Mouse (Mus musculus) midbrain, postnatal 0 days (tissue): ENCODE data around the gene Inppl1. TPM values are rescaled to one million over a fixed set of nuclear protein-coding genes. Genes with fewer than 3 reads are reported as not detected.

Source experiments
- ATAC-seq: fragments of 200-750 bp; cut with Nextera tagmentation; 2 replicates; pipeline ENCODE4 v1.8.0; 2017; ENCODE audit warnings: moderate number of reproducible peaks, mild to moderate bottlenecking, moderate TSS enrichment, moderate library complexity; ENCODE audit not compliant: low FRiP score
- DNase-seq: peaks from one replicate; pipeline ENCODE4 v3.0.0-alpha.2; 2015; ENCODE audit warnings: low spot score
- H3K27ac ChIP-seq: fragments of 300-500 bp; sonication (generic); 2 replicates; pipeline ENCODE4 v1.5.1; 2014; ENCODE audit warnings: low read depth, mild to moderate bottlenecking, low read length, mixed read lengths
- H3K27me3 ChIP-seq: fragments of 300-500 bp; sonication (generic); 2 replicates; pipeline ENCODE4 v1.6.1; 2014; ENCODE audit warnings: low read length, control low read depth, mixed read lengths; ENCODE audit not compliant: insufficient read depth
- H3K36me3 ChIP-seq: fragments of 300-500 bp; sonication (generic); 2 replicates; pipeline ENCODE4 v1.6.1; 2014; ENCODE audit warnings: low read length, control low read depth, mixed read lengths; ENCODE audit not compliant: insufficient read depth
- H3K4me1 ChIP-seq: fragments of 300-500 bp; sonication (generic); 2 replicates; pipeline ENCODE4 v1.6.1; 2014; ENCODE audit warnings: mild to moderate bottlenecking, control low read depth, antibody characterized with exemption, low read length, mixed read lengths; ENCODE audit not compliant: insufficient read depth
- H3K4me2 ChIP-seq: fragments of 300-500 bp; sonication (generic); 2 replicates; pipeline ENCODE4 v1.6.1; 2014; ENCODE audit warnings: low read depth, mild to moderate bottlenecking, low read length, mixed read lengths; ENCODE audit not compliant: poor library complexity, severe bottlenecking
- H3K4me3 ChIP-seq: fragments of 300-500 bp; sonication (generic); 2 replicates; pipeline ENCODE4 v1.5.1; 2014; ENCODE audit warnings: low read depth, mild to moderate bottlenecking, low read length, moderate library complexity
- H3K9ac ChIP-seq: fragments of 300-500 bp; sonication (generic); replicated peaks from 2 replicates; pipeline ENCODE4 v1.6.1; 2014; ENCODE audit warnings: mild to moderate bottlenecking, low read length, moderate library complexity, mixed read lengths; ENCODE audit not compliant: poor library complexity, severe bottlenecking
- H3K9me3 ChIP-seq: fragments of 300-500 bp; sonication (generic); 2 replicates; pipeline ENCODE4 v1.6.1; 2016; ENCODE audit warnings: low read length, control low read depth
- CTCF ChIP-seq: IDR thresholded peaks from 2 replicates; pipeline ENCODE4 v1.5.1; 2016; ENCODE audit warnings: antibody characterized with exemption, mild to moderate bottlenecking
- WGBS: fragments of 180-500 bp; shearing (Covaris S2); extraction: QIAGEN DNeasy Blood & Tissue Kit; methylation state at CpG from one replicate; pipeline ENCODE4 v1.1.7; 2014; 5-methylcytosine and 5-hydroxymethylcytosine counted together
- polyA plus RNA-seq: library from polyadenylated mRNA; unstranded; fragments of >200 nt; fragmentation: Nextera tagmentation; extraction: Ambion mirVana; gene quantifications from 2 replicates; pipeline ENCODE4 v1.2.1, GENCODE M21; 2015
- total RNA-seq: library from RNA; depleted of rRNA; stranded (reverse); fragments of >200 nt; gene quantifications from 2 replicates; pipeline ENCODE4 v1.2.3, GENCODE M21; 2014; rRNA removed

Gene Inppl1
- total RNA-seq (16.8 and 21.2 TPM in 2 replicates), polyA plus RNA-seq (5.7 and 8.0 TPM in 2 replicates)

- Histone ChIP-seq H3K9ac (peak within 1 kb of the TSS; percentile 50), H3K27ac (peak within 1 kb of the TSS; percentile 47), H3K36me3 (no peaks in the 10 kb centered on the region), H3K4me1 (peaks cover 7% of the 10 kb centered on the region; the same call in 1 of the 2 replicates), H3K4me2 (peak within 1 kb of the TSS; percentile 100), H3K27me3 (peaks cover 11% of the 10 kb centered on the region; the same call in 1 of the 2 replicates), H3K4me3 (peak within 1 kb of the TSS; percentile 63), H3K9me3 (no peaks in the 10 kb centered on the region)
- ATAC-seq (peak; percentile 58), DNase-seq (peak; percentile 80)
- TF ChIP-seq CTCF, result peak; percentile 46
- WGBS, result under 1% methylated on average over 62 of the region's 64 CpGs
Observed at GRCm38 (mm10) chr7:101837606-101838471, at the start of gene Inppl1. Gene Inppl1 (minus strand): TSS chr7:101838229.

- H3K9ac ChIP-seq, result no peak overlapping the region
- no peak overlapping the region for H3K27ac ChIP-seq
- ATAC-seq, result no peak
- no peak for TF ChIP-seq CTCF
- no peaks in the 10 kb centered on the region for H3K27me3 ChIP-seq
- no peak overlapping the region for H3K4me2 ChIP-seq
- H3K36me3 ChIP-seq, result no peaks in the 10 kb centered on the region
- no peaks in the 10 kb centered on the region for H3K9me3 ChIP-seq
- no peak overlapping the region for H3K4me3 ChIP-seq
- 89% methylated on average over 6 of the region's 6 CpGs for WGBS
- no peak for DNase-seq
- H3K4me1 ChIP-seq, result no peaks in the 10 kb centered on the region
Observed at GRCm38 (mm10) chr7:101886274-101886673, 48.2 kb upstream of the Inppl1 start.

- Histone ChIP-seq H3K36me3 (no peaks in the 10 kb centered on the region), H3K4me2 (no peak overlapping the region), H3K4me1 (no peaks in the 10 kb centered on the region), H3K27me3 (no peaks in the 10 kb centered on the region), H3K27ac (no peak overlapping the region), H3K4me3 (no peak overlapping the region), H3K9me3 (no peaks in the 10 kb centered on the region), H3K9ac (no peak overlapping the region)
- no peak for TF ChIP-seq CTCF
- WGBS, result 94% methylated on average over 4 of the region's 4 CpGs
- DNase-seq, result no peak
- no peak for ATAC-seq
Observed at GRCm38 (mm10) chr7:101884160-101884559, 46.1 kb upstream of the Inppl1 start.

GRCm38 (mm10) chr7:101882413-101883154 lies 44.6 kb upstream of the Inppl1 start:
- 66% methylated on average over 9 of the region's 9 CpGs for WGBS
- no peaks in the 10 kb centered on the region for H3K36me3 ChIP-seq
- DNase-seq (no peak), ATAC-seq (no peak)
- TF ChIP-seq CTCF, result no peak
- no peaks in the 10 kb centered on the region for H3K4me1 ChIP-seq
- no peaks in the 10 kb centered on the region for H3K9me3 ChIP-seq
- H3K27me3 ChIP-seq, result no peaks in the 10 kb centered on the region
- no peak overlapping the region for H3K27ac ChIP-seq
- no peak overlapping the region for H3K9ac ChIP-seq
- no peak overlapping the region for H3K4me3 ChIP-seq
- H3K4me2 ChIP-seq, result no peak overlapping the region

- H3K4me1 ChIP-seq, result no peaks in the 10 kb centered on the region
- no peak for TF ChIP-seq CTCF
- no peak for ATAC-seq
- no peak overlapping the region for H3K4me2 ChIP-seq
- no peak overlapping the region for H3K27ac ChIP-seq
- no peaks in the 10 kb centered on the region for H3K27me3 ChIP-seq
- DNase-seq, result no peak
- H3K9me3 ChIP-seq, result no peaks in the 10 kb centered on the region
- H3K36me3 ChIP-seq, result no peaks in the 10 kb centered on the region
- no peak overlapping the region for H3K9ac ChIP-seq
- WGBS, result 82% methylated on average over 4 of the region's 4 CpGs
- H3K4me3 ChIP-seq, result no peak overlapping the region
Observed at GRCm38 (mm10) chr7:101880855-101881254, 42.8 kb upstream of the Inppl1 start.

GRCm38 (mm10) chr7:101875978-101876377 lies 37.9 kb upstream of the Inppl1 start:
- H3K36me3 ChIP-seq, result no peaks in the 10 kb centered on the region
- 100% methylated on average over 1 of the region's 1 CpGs for WGBS
- no peak overlapping the region for H3K9ac ChIP-seq
- ATAC-seq, result no peak
- no peak for DNase-seq
- H3K27ac ChIP-seq, result no peak overlapping the region
- H3K4me1 ChIP-seq, result no peaks in the 10 kb centered on the region
- H3K9me3 ChIP-seq, result no peaks in the 10 kb centered on the region
- no peak overlapping the region for H3K4me2 ChIP-seq
- no peaks in the 10 kb centered on the region for H3K27me3 ChIP-seq
- H3K4me3 ChIP-seq, result no peak overlapping the region
- no peak for TF ChIP-seq CTCF
